Mouse (Mus musculus): ENCODE measurements at regions not wholly inside any gene's neighbourhood (a gene's known extent, or its start where the extent isn't known, plus 50 kb on each side); places are given as distances from the start of the nearest gene placed in this dataset.

GRCm38 (mm10) chr13:31393421-31394215, 162.3 kb upstream of the Foxq1 start:
- no peak for TF ChIP-seq CTCF (IDR thresholded peaks at IDR 0.05; ENCODE audit: extremely low read depth, insufficient read length, insufficient replicate concordance, low read depth, low read length)
- TF ChIP-seq POLR2A (IDR thresholded peaks at IDR 0.05; ENCODE audit: low read depth, low read length): no peak

Measured in small intestine, adult 2 months (tissue).